Mouse (Mus musculus) brain, embryonic 14.5 days (tissue): ENCODE results near the gene Tagln3. TPM values are rescaled to one million over a fixed set of nuclear protein-coding genes. Genes with fewer than 3 reads are reported as not detected.

ENCODE experiments used
- DNase-seq: peaks from one replicate; pipeline ENCODE4 v3.0.0-alpha.2; 2011; ENCODE audit warnings: low read depth
- CTCF ChIP-seq: fragments of 200-500 bp; IDR thresholded peaks from 2 replicates; pipeline ENCODE4 v1.5.1; 2012; ENCODE audit warnings: inconsistent platforms, mild to moderate bottlenecking, moderate library complexity, borderline replicate concordance; ENCODE audit not compliant: insufficient read depth, insufficient read length; ENCODE audit errors: extremely low read depth
- POLR2A ChIP-seq: fragments of 200-500 bp; IDR thresholded peaks from 2 replicates; pipeline ENCODE4 v1.6.1; 2012; ENCODE audit warnings: mild to moderate bottlenecking, inconsistent platforms, borderline replicate concordance; ENCODE audit not compliant: poor library complexity, insufficient read depth, insufficient read length, severe bottlenecking; ENCODE audit errors: extremely low read depth
- polyA plus RNA-seq: library from polyadenylated mRNA; depleted of rRNA; stranded (reverse); fragments of >200 nt; gene quantifications from 2 replicates; pipeline ENCODE4 v1.2.3, GENCODE M21; 2012; rRNA removed

Gene Tagln3
- polyA plus RNA-seq, result 403 and 481 TPM in 2 replicates

DNA sequence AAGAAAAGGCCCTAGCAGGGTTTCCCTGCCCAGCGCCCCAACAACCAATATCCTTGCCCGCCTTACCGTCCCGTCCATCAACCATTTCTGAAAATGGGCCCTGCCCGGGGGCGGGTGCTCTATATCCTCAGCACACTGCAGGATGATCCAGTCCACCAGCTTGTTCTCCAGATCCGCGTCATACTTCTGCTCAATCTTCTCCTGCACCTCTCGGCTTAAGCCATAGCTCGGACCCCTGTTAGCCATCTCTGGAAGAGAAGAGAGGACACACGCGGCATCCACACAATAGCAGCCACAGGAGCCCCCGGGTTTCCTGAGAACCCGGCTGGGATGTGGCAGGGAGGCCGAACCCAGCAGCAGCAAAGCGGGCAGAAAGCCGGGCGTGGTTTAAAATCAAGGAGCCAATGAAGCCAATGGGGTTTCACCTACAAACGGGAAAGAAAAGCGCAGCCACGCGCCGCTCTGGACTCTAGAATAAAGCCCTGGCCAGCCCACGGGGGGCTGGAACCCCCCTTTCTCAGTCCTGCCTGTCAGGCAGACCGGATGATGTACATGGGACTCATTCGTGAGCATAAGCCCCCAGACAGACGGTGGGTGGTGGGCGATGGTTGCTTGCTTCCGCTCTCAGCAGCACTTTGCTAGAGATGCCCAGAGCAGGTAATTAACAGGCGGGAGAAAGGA, at the start of gene Tagln3:
Gene Tagln3 (minus strand): TSS at position 548 of the 681 bp plus-strand sequence.
- DNase-seq, result peak; percentile 93
- TF ChIP-seq CTCF, result no peak
- TF ChIP-seq POLR2A, result peak; percentile 36; the same call in 1 of the 2 replicates

DNA sequence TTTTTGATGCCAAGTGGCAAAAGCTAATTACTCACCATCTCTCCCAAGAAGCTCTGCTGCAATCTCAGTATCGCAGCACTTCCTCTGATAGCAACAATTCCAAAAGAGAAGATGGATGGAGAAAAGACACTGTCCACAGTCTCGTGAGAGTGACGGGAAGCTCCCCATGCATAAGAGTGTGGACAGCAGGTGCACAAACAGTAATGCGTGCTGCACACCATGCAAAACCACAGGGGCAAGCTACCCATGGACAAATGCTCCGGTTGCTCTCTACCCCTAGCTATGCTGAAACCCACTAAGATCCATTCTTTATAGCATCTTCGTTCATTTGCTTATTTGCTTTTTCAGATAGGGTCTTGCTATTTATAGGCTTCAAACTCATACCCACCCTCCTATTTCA, 46.5 kb upstream of the Tagln3 start:
- no peak for DNase-seq
- no peak for TF ChIP-seq CTCF
- no peak for TF ChIP-seq POLR2A

DNA sequence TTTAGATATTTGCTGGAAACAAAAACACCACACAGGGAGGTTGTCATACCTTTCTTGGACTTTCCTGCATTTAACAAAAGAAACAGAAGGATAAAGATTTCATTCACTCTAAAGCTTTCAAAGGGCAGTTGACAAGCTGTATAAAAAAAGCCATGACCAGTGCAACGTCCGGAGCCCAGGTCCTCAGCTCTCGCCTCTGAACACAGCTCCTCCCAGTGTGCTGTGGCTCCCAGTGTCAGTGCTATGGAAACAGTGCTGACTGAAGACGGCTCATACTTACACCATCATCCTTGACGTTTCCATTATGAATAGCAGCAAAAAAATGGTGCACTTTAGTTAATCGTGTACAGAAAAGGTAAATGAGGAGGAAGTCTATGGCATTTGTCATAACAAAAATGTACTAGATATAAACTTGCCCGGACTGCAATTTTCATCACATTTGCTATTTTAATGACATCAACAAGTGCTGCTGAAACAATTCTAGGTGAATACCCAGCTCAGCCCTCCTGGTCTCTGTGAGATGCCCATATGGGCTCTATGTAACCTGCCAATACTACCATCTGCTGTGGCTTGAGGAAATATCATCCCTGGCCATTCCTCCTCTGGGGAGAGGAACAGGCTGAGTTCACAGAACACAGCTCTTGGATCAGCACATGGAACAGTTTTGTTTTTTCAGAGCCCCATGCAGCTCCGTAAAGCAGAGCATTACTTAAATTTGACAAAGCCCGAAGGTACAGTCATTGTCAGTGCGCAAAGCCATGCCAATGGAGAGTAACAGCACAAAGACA, 43.6 kb upstream of the Tagln3 start:
- peak; percentile 48 for DNase-seq

DNA sequence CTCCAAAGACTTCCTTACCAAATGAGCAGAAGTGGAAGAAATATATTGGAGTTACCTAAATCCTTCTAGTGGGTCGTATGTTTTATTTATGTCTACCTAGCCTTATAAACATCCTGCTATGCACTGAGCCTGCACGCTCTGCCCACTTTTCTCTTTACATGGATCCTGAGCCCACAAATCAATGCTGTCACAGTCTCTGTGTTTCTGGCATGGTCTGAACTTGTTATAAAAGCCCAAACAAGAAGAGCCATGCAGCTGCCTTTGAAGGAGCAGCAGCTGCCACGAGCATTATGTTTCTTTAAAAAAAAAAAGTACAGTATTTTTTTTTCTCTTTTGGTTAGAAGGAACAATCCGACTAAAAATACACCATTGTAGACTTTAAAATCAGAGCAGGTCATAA, 43.0 kb upstream of the Tagln3 start:
- peak; percentile 59 for DNase-seq
- TF ChIP-seq POLR2A (no peak), CTCF (no peak)

More for the DNA sequence above, 43.6 kb upstream of the Tagln3 start:
- TF ChIP-seq CTCF (no peak), POLR2A (no peak)

DNA sequence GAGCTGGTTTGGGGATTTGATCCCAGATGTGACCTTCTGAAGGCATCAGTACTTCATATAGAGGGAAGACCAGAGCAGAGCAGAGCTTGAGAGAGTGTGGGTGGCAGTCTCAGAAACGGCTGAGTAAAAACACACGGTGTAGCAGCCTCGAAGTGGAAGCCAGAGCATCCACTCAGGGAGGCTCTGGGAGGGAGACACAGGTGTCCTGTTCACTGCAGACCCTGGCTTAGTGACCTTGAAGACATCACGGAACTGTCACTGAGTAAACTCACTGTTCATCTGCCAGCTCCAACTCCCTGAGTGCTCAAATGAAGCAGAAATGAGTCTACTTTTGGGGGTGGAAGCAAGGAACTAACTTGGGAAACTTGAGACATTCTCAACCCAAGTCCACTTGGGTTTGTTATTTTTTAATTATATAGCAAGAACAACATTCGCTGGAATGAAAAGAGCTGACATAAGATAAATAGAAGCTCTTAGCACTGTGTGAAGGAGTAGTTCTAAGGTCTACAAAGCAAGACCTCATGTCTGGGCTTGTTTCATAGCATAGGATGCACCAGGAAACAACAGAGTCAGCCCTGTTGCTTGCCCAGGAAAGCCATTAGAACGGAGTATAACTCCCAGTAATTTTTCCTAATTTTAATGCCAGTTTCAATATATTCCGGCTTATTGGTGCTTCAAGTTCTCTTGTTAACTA, 41.5 kb upstream of the Tagln3 start:
- DNase-seq, result no peak
- no peak for TF ChIP-seq POLR2A
- no peak for TF ChIP-seq CTCF

DNA sequence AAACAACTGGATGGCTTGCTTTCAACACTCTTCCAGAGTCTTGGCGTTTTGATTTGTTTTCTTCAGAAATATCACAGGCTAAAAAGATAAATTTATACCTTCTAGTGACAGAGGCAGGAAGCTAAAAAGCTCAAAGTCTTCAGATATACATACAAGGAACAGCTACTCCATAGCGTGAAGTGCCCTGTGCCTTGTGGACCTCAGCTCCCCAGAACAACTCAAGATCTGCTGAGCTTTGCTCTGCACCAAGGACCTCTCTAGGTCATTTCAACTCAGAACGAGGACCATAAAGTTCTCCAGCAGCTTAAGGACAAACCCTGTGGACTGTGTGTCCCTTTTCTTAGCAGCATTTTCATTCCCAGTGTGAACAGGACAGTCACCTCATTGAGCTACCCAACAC, 40.7 kb upstream of the Tagln3 start:
- DNase-seq, result no peak
- TF ChIP-seq CTCF, result no peak

DNA sequence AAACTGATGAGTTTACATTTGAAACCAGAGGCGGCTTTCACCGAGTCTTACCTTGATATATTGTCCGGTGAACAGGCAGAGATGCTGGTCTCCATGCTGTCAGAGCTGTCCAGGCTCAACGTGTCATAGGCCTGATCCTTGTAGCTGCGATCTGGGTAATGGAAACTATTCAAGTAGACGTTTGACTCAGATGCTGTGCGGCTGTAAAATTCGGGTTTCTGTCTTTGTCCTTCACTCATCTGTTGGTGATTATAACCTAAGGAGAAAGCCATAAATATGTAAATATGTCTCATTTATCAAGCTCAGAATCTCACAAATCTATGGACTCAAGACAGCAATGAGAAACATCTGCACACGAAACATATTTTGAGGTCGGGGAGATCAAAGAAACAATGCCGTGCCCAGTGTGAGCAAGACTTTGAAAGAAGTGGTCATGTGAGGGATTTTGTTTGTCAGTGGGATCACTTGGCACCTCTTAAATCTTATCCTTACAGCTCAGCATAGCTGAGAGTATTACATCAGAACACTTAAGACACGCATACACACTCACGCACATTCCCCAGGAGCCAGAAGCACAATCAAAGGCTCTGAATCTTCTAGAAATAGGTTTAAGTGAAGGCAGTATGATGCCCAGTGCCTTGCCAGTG, 38.6 kb upstream of the Tagln3 start:
- no peak for TF ChIP-seq CTCF
- TF ChIP-seq POLR2A, result no peak
- no peak for DNase-seq

DNA sequence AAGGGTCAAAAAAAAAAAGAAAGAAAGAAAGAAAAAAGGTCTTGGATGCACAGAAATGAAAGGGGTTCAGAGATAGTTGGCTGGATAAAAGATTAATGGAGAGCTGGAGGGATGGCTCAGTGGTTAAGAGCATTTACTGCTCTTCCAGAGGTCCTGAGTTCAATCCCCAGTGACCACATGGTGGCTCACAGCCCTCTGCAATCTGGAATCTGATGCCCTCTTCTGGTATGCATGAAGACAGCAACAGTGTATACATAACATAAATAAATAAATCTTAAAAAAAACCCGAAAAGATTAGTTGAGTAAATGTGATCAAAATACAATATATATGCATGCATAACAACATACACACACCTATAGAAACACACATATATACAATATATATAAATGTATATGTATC, 37.0 kb upstream of the Tagln3 start:
- DNase-seq, result no peak
- TF ChIP-seq CTCF (0 out of 2 replicates have a peak, but pooled peaks have one; percentile 7), POLR2A (no peak)

DNA sequence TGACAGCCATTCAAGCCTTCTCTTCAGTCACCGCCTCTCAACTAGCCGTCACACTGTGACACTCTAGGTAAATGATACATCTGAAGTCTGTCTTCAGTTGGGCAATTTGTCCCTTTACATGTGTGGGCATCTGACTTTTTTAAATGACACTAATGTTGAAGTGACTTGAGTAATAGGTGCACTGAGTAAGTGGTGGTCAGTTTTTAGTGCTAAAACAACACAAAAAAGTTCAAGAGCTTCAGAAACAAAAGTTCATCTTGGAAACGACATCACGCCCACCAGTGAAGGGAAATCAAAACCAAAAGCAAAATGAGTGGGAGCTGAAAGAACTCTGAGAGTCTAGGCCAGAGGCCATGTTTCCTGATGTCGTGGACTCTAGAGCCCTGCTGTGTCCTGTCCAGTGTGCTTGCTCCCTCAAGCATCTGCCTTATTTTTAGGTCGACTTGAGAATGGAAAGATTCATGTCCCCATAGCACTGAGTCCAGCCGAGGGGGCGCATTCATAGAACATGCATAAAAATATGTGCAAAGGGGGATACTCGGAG, 34.4 kb upstream of the Tagln3 start:
- DNase-seq, result no peak
- TF ChIP-seq CTCF, result no peak
- no peak for TF ChIP-seq POLR2A

DNA sequence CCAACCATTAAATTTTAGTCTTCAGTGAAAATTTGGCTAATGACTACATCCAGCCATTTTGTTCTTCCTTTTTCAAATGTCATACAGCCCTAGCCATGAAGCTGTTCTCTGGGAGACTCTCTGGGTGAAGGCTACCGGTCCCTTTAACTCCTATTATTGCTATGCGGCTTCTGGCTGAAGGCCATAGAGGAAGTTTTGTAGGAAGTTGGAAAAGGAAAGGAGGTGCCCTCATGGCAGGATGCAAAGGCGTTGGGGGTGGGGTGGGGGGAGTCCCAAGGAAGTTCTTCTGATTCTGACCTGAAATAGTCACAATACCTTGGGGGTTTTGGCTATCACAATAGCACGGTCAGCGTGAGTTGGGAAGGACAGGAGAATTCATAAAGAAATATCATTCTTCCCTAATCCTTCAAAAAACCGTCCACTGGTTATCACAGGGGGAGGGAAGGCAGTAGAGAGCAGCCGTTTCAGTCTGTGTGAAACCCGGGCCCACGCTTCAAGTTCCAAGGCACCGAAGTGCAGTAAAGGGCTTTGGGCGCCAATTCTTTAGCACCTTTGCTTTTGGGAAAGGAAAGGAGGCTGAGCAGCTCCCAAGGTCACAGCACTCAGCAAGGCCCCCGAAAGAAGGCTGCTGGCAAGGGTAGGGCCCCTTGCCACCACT, 33.1 kb upstream of the Tagln3 start:
- no peak for DNase-seq
- TF ChIP-seq POLR2A (no peak), CTCF (no peak)

DNA sequence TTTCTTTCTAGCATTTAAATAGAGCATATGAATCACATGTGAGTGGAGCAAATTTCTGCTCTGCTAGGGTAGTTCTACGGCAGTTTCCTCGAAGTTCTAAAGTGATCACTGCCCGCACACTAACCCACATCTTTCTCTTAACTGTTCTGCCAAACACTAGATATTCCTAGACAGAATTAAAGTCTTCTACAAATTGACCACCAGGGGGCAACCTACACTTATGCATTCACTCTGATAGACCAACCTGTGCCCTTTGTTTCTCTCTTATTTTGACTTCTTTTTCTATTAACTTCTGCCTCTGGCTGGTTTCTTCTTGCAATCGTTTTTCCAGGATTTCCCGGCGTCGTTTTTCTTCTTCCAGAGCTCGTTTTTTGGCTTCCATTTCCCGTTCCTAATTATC, 32.4 kb upstream of the Tagln3 start:
- TF ChIP-seq POLR2A (no peak), CTCF (peak; percentile 45)
- peak; percentile 87 for DNase-seq

DNA sequence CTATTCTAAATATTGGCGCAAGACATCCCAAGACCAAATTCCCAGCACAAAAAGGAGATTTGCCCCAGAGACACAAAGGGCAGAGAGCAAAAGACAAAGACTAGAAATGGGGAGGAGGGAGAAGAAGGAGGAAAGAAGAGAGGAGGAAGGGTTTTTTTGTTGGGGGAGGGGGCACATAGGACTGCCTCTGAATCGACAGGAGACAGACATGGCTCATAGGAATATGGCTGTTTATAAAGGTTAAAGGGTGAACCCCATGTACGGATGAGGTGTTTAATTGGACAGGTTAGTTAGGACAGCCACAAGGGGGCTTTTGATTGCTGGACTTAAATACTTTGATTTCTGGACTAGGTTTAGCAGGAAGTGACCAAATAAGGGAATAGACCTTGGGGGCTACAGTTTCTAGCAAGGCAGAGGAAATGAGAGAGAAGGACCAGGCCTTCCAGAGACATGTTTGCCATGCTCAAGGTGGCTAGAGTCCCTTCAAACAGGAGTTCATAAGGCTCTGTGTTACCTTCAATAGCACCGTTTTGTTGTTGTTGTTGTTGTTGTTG, 19.3 kb upstream of the Tagln3 start:
- DNase-seq, result no peak
- TF ChIP-seq CTCF, result no peak
- no peak for TF ChIP-seq POLR2A
